Mouse (Mus musculus) hindbrain, embryonic 11.5 days (tissue): Measurements from ENCODE around the gene Anln. TPM values are rescaled to one million over a fixed set of nuclear protein-coding genes. Genes with fewer than 3 reads are reported as not detected.

Experiments
- ATAC-seq: fragments of 200-750 bp; cut with Nextera tagmentation; 2 replicates; pipeline ENCODE4 v1.8.0; 2017; ENCODE audit warnings: mild to moderate bottlenecking, moderate TSS enrichment, moderate library complexity; ENCODE audit not compliant: low FRiP score
- DNase-seq: peaks from one replicate; pipeline ENCODE4 v3.0.0-alpha.2; 2015; ENCODE audit warnings: low spot score
- H3K27ac ChIP-seq: fragments of 300-500 bp; sonication (generic); 2 replicates; pipeline ENCODE4 v1.5.1; 2014; ENCODE audit warnings: mild to moderate bottlenecking, low read depth, low read length
- H3K27me3 ChIP-seq: fragments of 300-500 bp; sonication (generic); 2 replicates; pipeline ENCODE4 v1.6.1; 2014; ENCODE audit warnings: mild to moderate bottlenecking, low read length, moderate library complexity, mixed read lengths; ENCODE audit not compliant: control insufficient read depth, insufficient read depth
- H3K36me3 ChIP-seq: fragments of 300-500 bp; sonication (generic); 2 replicates; pipeline ENCODE4 v1.6.1; 2014; ENCODE audit warnings: mild to moderate bottlenecking, low read length, moderate library complexity, mixed read lengths; ENCODE audit not compliant: control insufficient read depth, insufficient read depth
- H3K4me1 ChIP-seq: fragments of 300-500 bp; sonication (generic); replicated peaks from 2 replicates; pipeline ENCODE4 v1.6.1; 2014; ENCODE audit warnings: low read length, mixed read lengths; ENCODE audit not compliant: control insufficient read depth, insufficient read depth
- H3K4me2 ChIP-seq: fragments of 300-500 bp; sonication (generic); replicated peaks from 2 replicates; pipeline ENCODE4 v1.6.1; 2014; ENCODE audit warnings: mild to moderate bottlenecking, low read depth, low read length
- H3K4me3 ChIP-seq: fragments of 300-500 bp; sonication (generic); 2 replicates; pipeline ENCODE4 v1.5.1; 2014; ENCODE audit warnings: low read depth, low read length
- H3K9ac ChIP-seq: fragments of 300-500 bp; sonication (generic); 2 replicates; pipeline ENCODE4 v1.6.1; 2014; ENCODE audit warnings: low read depth, low read length
- H3K9me3 ChIP-seq: fragments of 300-500 bp; sonication (generic); 2 replicates; pipeline ENCODE4 v1.6.1; 2016; ENCODE audit warnings: low read length; ENCODE audit not compliant: control insufficient read depth
- WGBS: fragments of 180-500 bp; shearing (Covaris S2); extraction: QIAGEN DNeasy Blood & Tissue Kit; methylation state at CpG from one replicate; pipeline ENCODE4 v1.1.7; 2014; 5-methylcytosine and 5-hydroxymethylcytosine counted together
- polyA plus RNA-seq: library from polyadenylated mRNA; unstranded; fragments of >200 nt; fragmentation: Nextera tagmentation; extraction: Ambion mirVana; gene quantifications from 2 replicates; pipeline ENCODE4 v1.2.1, GENCODE M21; 2014

The Anln gene
- polyA plus RNA-seq, 1 experiment from 2014 or later: 34.0 TPM

GRCm38 (mm10) chr9:22360916-22361315, 28.1 kb downstream of the Anln start:
- no peak for DNase-seq
- Histone ChIP-seq H3K4me1 (no peaks in the 10 kb centered on the region), H3K4me2 (no peak overlapping the region), H3K27me3 (no peaks in the 10 kb centered on the region), H3K4me3 (no peak overlapping the region), H3K27ac (no peak overlapping the region), H3K9me3 (no peaks in the 10 kb centered on the region), H3K9ac (no peak overlapping the region), H3K36me3 (peaks cover 3% of the 10 kb centered on the region)
- no peak for ATAC-seq
- WGBS: 94% methylated on average over 6 of the region's 6 CpGs

GRCm38 (mm10) chr9:22355919-22356318, 33.1 kb downstream of the Anln start:
- 87% methylated on average over 3 of the region's 3 CpGs for WGBS

GRCm38 (mm10) chr9:22353901-22354300, 35.1 kb downstream of the Anln start:
- Histone ChIP-seq H3K27ac (no peak overlapping the region), H3K9me3 (no peaks in the 10 kb centered on the region), H3K4me1 (no peaks in the 10 kb centered on the region), H3K4me3 (no peak overlapping the region), H3K4me2 (no peak overlapping the region), H3K36me3 (peaks cover 9% of the 10 kb centered on the region), H3K9ac (no peak overlapping the region), H3K27me3 (no peaks in the 10 kb centered on the region)
- no peak for DNase-seq
- no peak for ATAC-seq
- WGBS: 88% methylated on average over 5 of the region's 5 CpGs

More at GRCm38 (mm10) chr9:22355919-22356318, 33.1 kb downstream of the Anln start:
- H3K9me3 ChIP-seq: no peaks in the 10 kb centered on the region
- no peak overlapping the region for H3K4me2 ChIP-seq
- H3K9ac ChIP-seq: no peak overlapping the region
- no peak overlapping the region for H3K4me3 ChIP-seq
- H3K36me3 ChIP-seq: peaks cover 6% of the 10 kb centered on the region
- no peak for ATAC-seq
- no peaks in the 10 kb centered on the region for H3K4me1 ChIP-seq
- H3K27me3 ChIP-seq: no peaks in the 10 kb centered on the region
- no peak overlapping the region for H3K27ac ChIP-seq
- DNase-seq: no peak

GRCm38 (mm10) chr9:22353465-22353864, 35.5 kb downstream of the Anln start:
- no peak overlapping the region for H3K9ac ChIP-seq
- H3K4me3 ChIP-seq: no peak overlapping the region
- WGBS: 92% methylated on average over 5 of the region's 5 CpGs
- peaks cover 9% of the 10 kb centered on the region for H3K36me3 ChIP-seq
- H3K4me1 ChIP-seq: no peaks in the 10 kb centered on the region
- DNase-seq (no peak), ATAC-seq (no peak)
- no peak overlapping the region for H3K27ac ChIP-seq
- no peaks in the 10 kb centered on the region for H3K9me3 ChIP-seq
- no peaks in the 10 kb centered on the region for H3K27me3 ChIP-seq
- no peak overlapping the region for H3K4me2 ChIP-seq

- H3K4me2 ChIP-seq: no peak overlapping the region
- H3K36me3 ChIP-seq: peaks cover 16% of the 10 kb centered on the region; the same call in 1 of the 2 replicates
- no peaks in the 10 kb centered on the region for H3K27me3 ChIP-seq
- H3K4me1 ChIP-seq: no peaks in the 10 kb centered on the region
- H3K27ac ChIP-seq: no peak overlapping the region
- H3K9ac ChIP-seq: no peak overlapping the region
- WGBS: 97% methylated on average over 1 of the region's 1 CpGs
- ATAC-seq (no peak), DNase-seq (no peak)
- H3K4me3 ChIP-seq: no peak overlapping the region
- H3K9me3 ChIP-seq: no peaks in the 10 kb centered on the region
Measured at GRCm38 (mm10) chr9:22340331-22340730, 48.7 kb downstream of the Anln start.

- no peaks in the 10 kb centered on the region for H3K4me1 ChIP-seq
- no peaks in the 10 kb centered on the region for H3K9me3 ChIP-seq
- ATAC-seq (no peak), DNase-seq (no peak)
- no peak overlapping the region for H3K27ac ChIP-seq
- no peaks in the 10 kb centered on the region for H3K27me3 ChIP-seq
- no peak overlapping the region for H3K4me3 ChIP-seq
- peaks cover 14% of the 10 kb centered on the region; the same call in 1 of the 2 replicates for H3K36me3 ChIP-seq
- WGBS: 99% methylated on average over 2 of the region's 2 CpGs
- H3K4me2 ChIP-seq: no peak overlapping the region
- H3K9ac ChIP-seq: no peak overlapping the region
Measured at GRCm38 (mm10) chr9:22337217-22337616, 51.8 kb downstream of the Anln start.

- peak; percentile 91 for DNase-seq
- WGBS: 1% methylated on average over 32 of the region's 32 CpGs
- Histone ChIP-seq H3K4me1 (peaks cover 3% of the 10 kb centered on the region; the same call in 1 of the 2 replicates), H3K4me2 (peak overlapping the region; percentile 91), H3K27me3 (no peaks in the 10 kb centered on the region), H3K9ac (peak overlapping the region; percentile 51), H3K4me3 (peak overlapping the region; percentile 42), H3K36me3 (no peaks in the 10 kb centered on the region), H3K9me3 (no peaks in the 10 kb centered on the region), H3K27ac (no peak overlapping the region)
- peak; percentile 96 for ATAC-seq
Measured at GRCm38 (mm10) chr9:22327475-22328387, 61.3 kb downstream of the Anln start.

- Histone ChIP-seq H3K36me3 (no peaks in the 10 kb centered on the region), H3K27ac (no peak overlapping the region), H3K4me2 (peak overlapping the region; percentile 91), H3K9ac (no peak overlapping the region), H3K4me3 (peak overlapping the region; percentile 42), H3K9me3 (no peaks in the 10 kb centered on the region), H3K4me1 (peaks cover 3% of the 10 kb centered on the region; the same call in 1 of the 2 replicates), H3K27me3 (no peaks in the 10 kb centered on the region)
- 18% methylated on average over 9 of the region's 9 CpGs for WGBS
- ATAC-seq: no peak
- DNase-seq: no peak
Measured at GRCm38 (mm10) chr9:22327099-22327474, 61.9 kb downstream of the Anln start.

GRCm38 (mm10) chr9:22324579-22324978, 64.4 kb downstream of the Anln start:
- 94% methylated on average over 1 of the region's 1 CpGs for WGBS
- no peak for ATAC-seq

More at GRCm38 (mm10) chr9:22324579-22324978, 64.4 kb downstream of the Anln start:
- H3K4me2 ChIP-seq: no peak overlapping the region
- no peak overlapping the region for H3K4me3 ChIP-seq
- DNase-seq: no peak
- no peaks in the 10 kb centered on the region for H3K9me3 ChIP-seq
- no peak overlapping the region for H3K9ac ChIP-seq
- H3K27ac ChIP-seq: no peak overlapping the region
- peaks cover 3% of the 10 kb centered on the region; the same call in 1 of the 2 replicates for H3K4me1 ChIP-seq
- no peaks in the 10 kb centered on the region for H3K27me3 ChIP-seq
- H3K36me3 ChIP-seq: no peaks in the 10 kb centered on the region
